Mouse (Mus musculus) embryonic facial prominence, embryonic 14.5 days (tissue): ENCODE data around the gene Acan. TPM values are rescaled to one million over a fixed set of nuclear protein-coding genes. Genes with fewer than 3 reads are reported as not detected.

Experiments used
- ATAC-seq: fragments of 200-750 bp; cut with Nextera tagmentation; 2 replicates; pipeline ENCODE4 v1.8.0; 2017; ENCODE audit warnings: low read depth, moderate number of reproducible peaks, moderate TSS enrichment
- DNase-seq: peaks from one replicate; pipeline ENCODE4 v3.0.0-alpha.2; 2015; ENCODE audit warnings: low spot score
- H3K27ac ChIP-seq: fragments of 300-500 bp; sonication (generic); replicated peaks from 2 replicates; pipeline ENCODE4 v1.5.1; 2014; ENCODE audit warnings: low read depth, mild to moderate bottlenecking, low read length, moderate library complexity
- H3K27me3 ChIP-seq: fragments of 300-500 bp; sonication (generic); replicated peaks from 2 replicates; pipeline ENCODE4 v1.6.1; 2014; ENCODE audit warnings: low read length; ENCODE audit not compliant: control insufficient read depth, insufficient read depth
- H3K36me3 ChIP-seq: fragments of 300-500 bp; sonication (generic); 2 replicates; pipeline ENCODE4 v1.6.1; 2014; ENCODE audit warnings: low read length, mixed read lengths; ENCODE audit not compliant: control insufficient read depth, insufficient read depth
- H3K4me1 ChIP-seq: fragments of 300-500 bp; sonication (generic); 2 replicates; pipeline ENCODE4 v1.6.1; 2014; ENCODE audit warnings: antibody characterized with exemption, low read length; ENCODE audit not compliant: control insufficient read depth, insufficient read depth
- H3K4me2 ChIP-seq: fragments of 300-500 bp; sonication (generic); 2 replicates; pipeline ENCODE4 v1.6.1; 2014; ENCODE audit warnings: low read depth, mild to moderate bottlenecking, low read length, moderate library complexity, mixed read lengths
- H3K4me3 ChIP-seq: fragments of 300-500 bp; sonication (generic); 2 replicates; pipeline ENCODE4 v1.5.1; 2014; ENCODE audit warnings: low read depth, mild to moderate bottlenecking, low read length
- H3K9ac ChIP-seq: fragments of 300-500 bp; sonication (generic); 2 replicates; pipeline ENCODE4 v1.6.1; 2014; ENCODE audit warnings: low read depth, mild to moderate bottlenecking, low read length, moderate library complexity, mixed read lengths
- H3K9me3 ChIP-seq: fragments of 300-500 bp; sonication (generic); 2 replicates; pipeline ENCODE4 v1.6.1; 2016; ENCODE audit warnings: low read length; ENCODE audit not compliant: control insufficient read depth
- WGBS: fragments of 180-500 bp; shearing (Covaris S2); extraction: QIAGEN DNeasy Blood & Tissue Kit; methylation state at CpG from one replicate; pipeline ENCODE4 v1.1.7; 2014; 5-methylcytosine and 5-hydroxymethylcytosine counted together
- polyA plus RNA-seq: library from polyadenylated mRNA; unstranded; fragments of >200 nt; fragmentation: Nextera tagmentation; extraction: Ambion mirVana; gene quantifications from 2 replicates; pipeline ENCODE4 v1.2.1, GENCODE M21; 2014

Acan gene
- 34.1 and 49.7 TPM in 2 replicates for polyA plus RNA-seq

GRCm38 (mm10) chr7:79053383-79053889, at the start of gene Acan:
TSS of gene Acan (plus strand) at chr7:79053483.
- DNase-seq (no peak), ATAC-seq (no peak)
- Histone ChIP-seq H3K27ac (no peak within 1 kb of the TSS; the same call in 1 of the 2 replicates), H3K36me3 (no peaks in the 10 kb centered on the region), H3K27me3 (peaks cover 62% of the 10 kb centered on the region), H3K9ac (peak within 1 kb of the TSS; percentile 67), H3K9me3 (no peaks in the 10 kb centered on the region), H3K4me2 (peak within 1 kb of the TSS; percentile 94), H3K4me1 (peaks cover 7% of the 10 kb centered on the region), H3K4me3 (peak within 1 kb of the TSS; percentile 53)
- WGBS, result 2% methylated on average over 18 of the region's 23 CpGs

- Histone ChIP-seq H3K36me3 (no peaks in the 10 kb centered on the region), H3K4me3 (no peak overlapping the region), H3K9me3 (no peaks in the 10 kb centered on the region), H3K27me3 (no peaks in the 10 kb centered on the region), H3K9ac (no peak overlapping the region), H3K27ac (peak overlapping the region; percentile 19), H3K4me1 (no peaks in the 10 kb centered on the region), H3K4me2 (no peak overlapping the region)
- WGBS, result 56% methylated on average over 9 of the region's 9 CpGs
- peak; percentile 54 for DNase-seq
- peak; percentile 82; the same call in 1 of the 2 replicates for ATAC-seq
Measured at GRCm38 (mm10) chr7:79021293-79021905, 31.9 kb upstream of the Acan start.

- Histone ChIP-seq H3K9ac (no peak overlapping the region), H3K9me3 (no peaks in the 10 kb centered on the region), H3K27me3 (no peaks in the 10 kb centered on the region), H3K4me2 (no peak overlapping the region), H3K4me1 (no peaks in the 10 kb centered on the region), H3K4me3 (no peak overlapping the region), H3K27ac (no peak overlapping the region), H3K36me3 (no peaks in the 10 kb centered on the region)
- WGBS, result 93% methylated on average over 3 of the region's 3 CpGs
- ATAC-seq, result no peak
- DNase-seq, result no peak
Measured at GRCm38 (mm10) chr7:79029138-79029537, 24.1 kb upstream of the Acan start.

- Histone ChIP-seq H3K9me3 (no peaks in the 10 kb centered on the region), H3K4me2 (no peak overlapping the region), H3K27me3 (no peaks in the 10 kb centered on the region), H3K36me3 (no peaks in the 10 kb centered on the region), H3K27ac (no peak overlapping the region), H3K9ac (no peak overlapping the region), H3K4me1 (no peaks in the 10 kb centered on the region), H3K4me3 (no peak overlapping the region)
- WGBS, result 76% methylated on average over 2 of the region's 2 CpGs
- no peak for DNase-seq
- no peak for ATAC-seq
Measured at GRCm38 (mm10) chr7:79033745-79034144, 19.5 kb upstream of the Acan start.

GRCm38 (mm10) chr7:79034521-79034920, 18.8 kb upstream of the Acan start:
- 94% methylated on average over 2 of the region's 2 CpGs for WGBS
- Histone ChIP-seq H3K27ac (no peak overlapping the region), H3K4me2 (no peak overlapping the region), H3K4me1 (no peaks in the 10 kb centered on the region), H3K27me3 (no peaks in the 10 kb centered on the region), H3K9me3 (peaks cover 6% of the 10 kb centered on the region; the same call in 1 of the 2 replicates), H3K4me3 (no peak overlapping the region), H3K36me3 (no peaks in the 10 kb centered on the region), H3K9ac (no peak overlapping the region)
- ATAC-seq (no peak), DNase-seq (no peak)

- 17% methylated on average over 5 of the region's 5 CpGs for WGBS
- Histone ChIP-seq H3K4me2 (peak overlapping the region; percentile 94), H3K36me3 (no peaks in the 10 kb centered on the region), H3K9ac (no peak overlapping the region), H3K27me3 (peaks cover 58% of the 10 kb centered on the region), H3K27ac (no peak overlapping the region; the same call in 1 of the 2 replicates), H3K4me1 (peaks cover 7% of the 10 kb centered on the region), H3K9me3 (no peaks in the 10 kb centered on the region), H3K4me3 (0 out of 2 replicates have a peak overlapping the region, but pooled peaks have one; percentile 53)
- ATAC-seq (no peak), DNase-seq (no peak)
Measured at GRCm38 (mm10) chr7:79052081-79052480, 1.2 kb upstream of the Acan start.

GRCm38 (mm10) chr7:79052521-79053382, 531 bp upstream of the Acan start:
- ATAC-seq (peak; percentile 53; the same call in 1 of the 2 replicates), DNase-seq (peak; percentile 15)
- Histone ChIP-seq H3K9me3 (no peaks in the 10 kb centered on the region), H3K4me3 (peak overlapping the region; percentile 53), H3K4me2 (peak overlapping the region; percentile 94), H3K36me3 (no peaks in the 10 kb centered on the region), H3K27me3 (peaks cover 62% of the 10 kb centered on the region), H3K9ac (peak overlapping the region; percentile 67), H3K4me1 (peaks cover 7% of the 10 kb centered on the region), H3K27ac (no peak overlapping the region; the same call in 1 of the 2 replicates)
- WGBS, result 1% methylated on average over 46 of the region's 66 CpGs

GRCm38 (mm10) chr7:79054111-79054510, 828 bp downstream of the Acan start:
- ATAC-seq (no peak), DNase-seq (no peak)
- Histone ChIP-seq H3K36me3 (no peaks in the 10 kb centered on the region), H3K27ac (no peak overlapping the region), H3K9me3 (no peaks in the 10 kb centered on the region), H3K27me3 (peaks cover 62% of the 10 kb centered on the region), H3K9ac (peak overlapping the region; percentile 67), H3K4me1 (peaks cover 7% of the 10 kb centered on the region), H3K4me2 (peak overlapping the region; percentile 94), H3K4me3 (peak overlapping the region; percentile 53)
- 7% methylated on average over 13 of the region's 13 CpGs for WGBS
